Mouse (Mus musculus) heart, postnatal 0 days (tissue): ENCODE measurements around the gene Ccdc142. TPM values are rescaled to one million over a fixed set of nuclear protein-coding genes. Genes with fewer than 3 reads are reported as not detected.
A peak's percentile ranks its signal among the peaks of the same experiment; 100 is the strongest.

Experiments
- ATAC-seq: fragments of 200-750 bp; cut with Nextera tagmentation; 2 replicates; pipeline ENCODE4 v1.8.0; 2017; ENCODE audit warnings: low read depth, moderate number of reproducible peaks, moderate library complexity; ENCODE audit not compliant: insufficient read depth
- DNase-seq: peaks from one replicate; pipeline ENCODE4 v3.0.0-alpha.2; 2016; ENCODE audit warnings: low spot score
- H3K27ac ChIP-seq: fragments of 300-500 bp; sonication (generic); 2 replicates; pipeline ENCODE4 v1.5.1; 2014; ENCODE audit warnings: low read depth, mild to moderate bottlenecking
- H3K27me3 ChIP-seq: fragments of 300-500 bp; sonication (generic); 2 replicates; pipeline ENCODE4 v1.6.1; 2014; ENCODE audit warnings: low read length, mixed read lengths; ENCODE audit not compliant: control insufficient read depth, insufficient read depth
- H3K36me3 ChIP-seq: fragments of 300-500 bp; sonication (generic); replicated peaks from 2 replicates; pipeline ENCODE4 v1.6.1; 2014; ENCODE audit warnings: low read length, mixed read lengths; ENCODE audit not compliant: control insufficient read depth, insufficient read depth
- H3K4me1 ChIP-seq: fragments of 300-500 bp; sonication (generic); 2 replicates; pipeline ENCODE4 v1.6.1; 2014; ENCODE audit warnings: antibody characterized with exemption; ENCODE audit not compliant: control insufficient read depth, insufficient read depth
- H3K4me2 ChIP-seq: fragments of 300-500 bp; sonication (generic); 2 replicates; pipeline ENCODE4 v1.6.1; 2014; ENCODE audit warnings: low read depth, mild to moderate bottlenecking, low read length, moderate library complexity
- H3K4me3 ChIP-seq: fragments of 300-500 bp; sonication (generic); 2 replicates; pipeline ENCODE4 v1.5.1; 2014; ENCODE audit warnings: low read depth, low read length
- H3K9ac ChIP-seq: fragments of 300-500 bp; sonication (generic); replicated peaks from 2 replicates; pipeline ENCODE4 v1.6.1; 2014; ENCODE audit warnings: low read depth, low read length, mixed read lengths
- H3K9me3 ChIP-seq: fragments of 300-500 bp; sonication (generic); replicated peaks from 2 replicates; pipeline ENCODE4 v1.6.1; 2016; ENCODE audit warnings: low read length; ENCODE audit not compliant: control insufficient read depth
- CTCF ChIP-seq: IDR thresholded peaks from 2 replicates; pipeline ENCODE4 v1.5.1; 2016; ENCODE audit warnings: antibody characterized with exemption, control low read depth, low read depth
- EP300 ChIP-seq: IDR thresholded peaks from 2 replicates; pipeline ENCODE4 v1.6.1; 2016; ENCODE audit warnings: antibody characterized with exemption, low read depth
- WGBS: fragments of 180-500 bp; shearing (Covaris S2); extraction: QIAGEN DNeasy Blood & Tissue Kit; methylation state at CpG from one replicate; pipeline ENCODE4 v1.1.7; 2014; 5-methylcytosine and 5-hydroxymethylcytosine counted together
- microRNA counts: library from miRNA; unstranded; fragments of <30 nt; microRNA quantifications from one replicate; lab custom pipeline; 2015
- microRNA-seq: library from miRNA; unstranded; fragments of <30 nt; microRNA quantifications from one replicate; pipeline ENCODE4, GENCODE M21; 2016
- polyA plus RNA-seq: library from polyadenylated mRNA; unstranded; fragments of >200 nt; fragmentation: Nextera tagmentation; extraction: Ambion mirVana; gene quantifications from 2 replicates; pipeline ENCODE4 v1.2.1, GENCODE M21; 2015
- total RNA-seq: library from RNA; depleted of rRNA; stranded (reverse); fragments of >200 nt; gene quantifications from 2 replicates; pipeline ENCODE4 v1.2.3, GENCODE M21; 2014; ENCODE audit warnings: low replicate concordance; rRNA removed

The Ccdc142 gene
- total and polyA plus RNA-seq, 2 experiments from 2014 or later: 0.11 to 1.6 TPM

DNA sequence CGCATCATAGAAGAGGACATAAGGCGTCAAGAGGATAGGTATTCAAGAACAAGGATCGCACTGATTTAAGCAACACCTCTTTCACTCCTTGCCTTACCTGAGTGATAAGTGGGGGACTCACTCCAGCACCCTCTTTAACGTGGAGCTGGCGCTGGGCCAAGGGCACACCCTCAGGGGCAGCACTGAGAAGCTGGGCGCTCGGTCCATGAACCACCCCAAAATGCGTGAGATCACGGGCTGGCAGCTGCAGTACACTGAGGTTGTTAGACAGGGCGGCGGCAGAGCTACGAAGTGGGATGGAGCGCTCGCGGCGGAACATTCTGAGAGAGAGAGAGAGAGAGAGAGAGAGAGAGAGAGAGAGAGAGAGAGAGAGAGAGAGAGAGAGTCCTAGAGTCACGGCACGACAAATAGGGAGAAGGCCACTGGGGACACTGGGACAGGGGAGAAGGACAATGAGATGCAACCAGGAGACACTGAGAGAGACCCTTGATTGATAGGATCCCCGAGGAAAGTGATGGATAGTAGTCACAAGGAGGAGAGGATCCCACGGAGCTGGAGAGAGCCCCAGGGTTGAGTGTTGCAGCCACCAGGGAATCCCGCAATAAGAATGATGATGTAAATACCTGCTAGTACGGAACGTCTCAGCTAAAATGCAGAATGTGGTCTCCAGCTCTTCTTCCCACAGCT, 54.3 kb downstream of the Ccdc142 start:
- Histone ChIP-seq H3K27ac (no peak overlapping the region), H3K9ac (no peak overlapping the region), H3K4me1 (0 out of 2 replicates have a peak, but pooled peaks cover 4% of the 10 kb centered on the region), H3K4me2 (peak overlapping the region; percentile 74), H3K9me3 (no peaks in the 10 kb centered on the region), H3K27me3 (peaks cover 7% of the 10 kb centered on the region), H3K36me3 (0 out of 2 replicates have a peak, but pooled peaks cover 10% of the 10 kb centered on the region), H3K4me3 (peak overlapping the region; percentile 48)
- no peak for TF ChIP-seq EP300
- TF ChIP-seq CTCF: no peak
- 10% methylated on average over 23 of the region's 23 CpGs for WGBS
- peak; percentile 11; the same call in 1 of the 2 replicates for ATAC-seq
- no peak for DNase-seq

DNA sequence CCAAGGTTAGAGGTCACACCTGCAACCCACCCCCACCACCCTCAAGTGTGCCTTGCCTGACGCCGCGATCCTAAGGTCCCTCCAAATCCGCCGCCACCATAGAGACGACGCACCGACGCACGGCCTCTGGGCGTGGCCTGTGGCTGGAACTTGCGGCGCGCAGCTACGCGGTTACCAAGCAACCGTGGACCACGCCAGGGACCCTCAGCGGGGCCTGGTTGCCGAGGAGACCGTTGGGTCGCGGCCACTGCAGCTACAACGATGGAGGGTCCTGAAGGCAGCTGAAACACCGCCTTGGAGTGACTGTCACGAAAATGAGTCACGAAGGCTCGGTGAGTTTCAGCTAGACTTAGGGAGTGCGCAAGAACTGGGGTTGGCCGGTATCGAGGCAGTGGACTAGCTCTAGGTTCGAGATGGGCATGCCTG, 54.9 kb downstream of the Ccdc142 start, which contains the start of the genes Wdr54 and 1700003E16Rik:
Wdr54 (minus strand) TSS at position 139 of the 426 bp plus-strand sequence.
1700003E16Rik (plus strand) TSS at position 146 of the 426 bp plus-strand sequence.
- peak; percentile 76 for ATAC-seq
- H3K27ac ChIP-seq: no peak within 1 kb of the TSS
- H3K4me2 ChIP-seq: peak within 1 kb of the TSS; percentile 74
- no peaks in the 10 kb centered on the region for H3K9me3 ChIP-seq
- no peak within 1 kb of the TSS for H3K9ac ChIP-seq
- 3% methylated on average over 32 of the region's 32 CpGs for WGBS
- H3K36me3 ChIP-seq: 0 out of 2 replicates have a peak, but pooled peaks cover 6% of the 10 kb centered on the region
- peak within 1 kb of the TSS; percentile 48 for H3K4me3 ChIP-seq
- H3K27me3 ChIP-seq: peaks cover 12% of the 10 kb centered on the region
- DNase-seq: no peak
- H3K4me1 ChIP-seq: 0 out of 2 replicates have a peak, but pooled peaks cover 4% of the 10 kb centered on the region
- no peak for TF ChIP-seq CTCF
- TF ChIP-seq EP300: no peak

MicroRNA genes within 50 kb of the gene (microRNA counts, 519-probe panel; counts per million panel counts)
- microRNA mmu-miR-3470a+mmu-miR-3470b (lab: Ali Mortazavi, UCI): not detected

Small RNAs within 50 kb of the gene (microRNA-seq; reads per million reads assigned to microRNA genes)
- gene Mir3470a: not detected

Other genes starting within 250 kb of the Ccdc142 start
- not detected in 2 replicates for gene Sema4f, start 161.8 kb upstream of the Ccdc142 start, total RNA-seq
- 0.04 TPM in 1 of 2 replicates, not detected in the other for gene Sema4f, start 161.8 kb upstream of the Ccdc142 start, polyA plus RNA-seq
- 0.39 TPM in 1 of 2 replicates, not detected in the other for gene M1ap, start 154.7 kb upstream of the Ccdc142 start, total RNA-seq
- 0.59 and 0.75 TPM in 2 replicates for gene M1ap, start 154.7 kb upstream of the Ccdc142 start, polyA plus RNA-seq
- gene Dok1, start 68.1 kb upstream of the Ccdc142 start, total RNA-seq: 9.2 and 11.5 TPM in 2 replicates
- gene Dok1, start 68.1 kb upstream of the Ccdc142 start, polyA plus RNA-seq: 6.1 and 6.3 TPM in 2 replicates
- 9.0 and 9.8 TPM in 2 replicates for gene Loxl3, start 67.4 kb upstream of the Ccdc142 start, total RNA-seq
- 3.8 and 4.3 TPM in 2 replicates for gene Loxl3, start 67.4 kb upstream of the Ccdc142 start, polyA plus RNA-seq
- gene Aup1, start 47.1 kb upstream of the Ccdc142 start, total RNA-seq: 156 and 219 TPM in 2 replicates
- 104 and 108 TPM in 2 replicates for gene Aup1, start 47.1 kb upstream of the Ccdc142 start, polyA plus RNA-seq
- gene Htra2, start 46.3 kb upstream of the Ccdc142 start, total RNA-seq: 46.3 and 50.3 TPM in 2 replicates
- 55.4 and 61.9 TPM in 2 replicates for gene Htra2, start 46.3 kb upstream of the Ccdc142 start, polyA plus RNA-seq
- gene Dqx1, start 43.8 kb upstream of the Ccdc142 start, total RNA-seq: not detected in 2 replicates
- 0.08 and 0.32 TPM in 2 replicates for gene Dqx1, start 43.8 kb upstream of the Ccdc142 start, polyA plus RNA-seq
- not detected in 2 replicates for gene Tlx2, start 31.3 kb upstream of the Ccdc142 start, total RNA-seq
- not detected in 2 replicates for gene Tlx2, start 31.3 kb upstream of the Ccdc142 start, polyA plus RNA-seq
- 12.1 and 14.8 TPM in 2 replicates for gene Pcgf1, start 23.7 kb upstream of the Ccdc142 start, total RNA-seq
- gene Pcgf1, start 23.7 kb upstream of the Ccdc142 start, polyA plus RNA-seq: 13.2 and 14.7 TPM in 2 replicates
- not detected in 2 replicates for gene Lbx2, start 15.2 kb upstream of the Ccdc142 start, total RNA-seq
- gene Lbx2, start 15.2 kb upstream of the Ccdc142 start, polyA plus RNA-seq: 0.59 and 0.64 TPM in 2 replicates
- gene Gm42688, start within 50 bp of the Ccdc142 start, total RNA-seq: 2.4 and 3.4 TPM in 2 replicates
- 1.1 and 1.4 TPM in 2 replicates for gene Gm42688, start within 50 bp of the Ccdc142 start, polyA plus RNA-seq
- gene Mrpl53, start 7.4 kb downstream of the Ccdc142 start, total RNA-seq: 87.9 and 156 TPM in 2 replicates
- gene Mrpl53, start 7.4 kb downstream of the Ccdc142 start, polyA plus RNA-seq: 242 and 247 TPM in 2 replicates
- 27.5 and 28.1 TPM in 2 replicates for gene Mogs, start 13.9 kb downstream of the Ccdc142 start, total RNA-seq
- gene Mogs, start 13.9 kb downstream of the Ccdc142 start, polyA plus RNA-seq: 7.9 and 9.4 TPM in 2 replicates
- 151 and 186 TPM in 2 replicates for gene Wbp1, start 20.0 kb downstream of the Ccdc142 start, total RNA-seq
- 97.5 and 98.1 TPM in 2 replicates for gene Wbp1, start 20.0 kb downstream of the Ccdc142 start, polyA plus RNA-seq
- gene Ino80b, start 23.8 kb downstream of the Ccdc142 start, total RNA-seq: 8.9 and 11.6 TPM in 2 replicates
- 5.5 and 6.8 TPM in 2 replicates for gene Ino80b, start 23.8 kb downstream of the Ccdc142 start, polyA plus RNA-seq
- gene Rtkn, start 33.9 kb downstream of the Ccdc142 start, total RNA-seq: 40.0 and 45.9 TPM in 2 replicates
- gene Rtkn, start 33.9 kb downstream of the Ccdc142 start, polyA plus RNA-seq: 12.5 and 13.0 TPM in 2 replicates
- gene Wdr54, start 54.8 kb downstream of the Ccdc142 start, total RNA-seq: 1.4 and 5.5 TPM in 2 replicates
- gene Wdr54, start 54.8 kb downstream of the Ccdc142 start, polyA plus RNA-seq: 0.96 and 1.1 TPM in 2 replicates
- 2.0 TPM in 1 of 2 replicates, not detected in the other for gene 1700003E16Rik, start 54.8 kb downstream of the Ccdc142 start, total RNA-seq
- 0.20 and 0.45 TPM in 2 replicates for gene 1700003E16Rik, start 54.8 kb downstream of the Ccdc142 start, polyA plus RNA-seq
- 45.9 and 47.7 TPM in 2 replicates for gene Dctn1, start 64.3 kb downstream of the Ccdc142 start, total RNA-seq
- 48.9 and 50.8 TPM in 2 replicates for gene Dctn1, start 64.3 kb downstream of the Ccdc142 start, polyA plus RNA-seq
- not detected in 2 replicates for gene Slc4a5, start 118.2 kb downstream of the Ccdc142 start, total RNA-seq
- 0.03 TPM in 1 of 2 replicates, not detected in the other for gene Slc4a5, start 118.2 kb downstream of the Ccdc142 start, polyA plus RNA-seq
- 3.6 and 4.7 TPM in 2 replicates for gene Mthfd2, start 224.3 kb downstream of the Ccdc142 start, total RNA-seq
- gene Mthfd2, start 224.3 kb downstream of the Ccdc142 start, polyA plus RNA-seq: 8.5 and 8.9 TPM in 2 replicates
- 33.8 and 35.0 TPM in 2 replicates for gene Mob1a, start 224.4 kb downstream of the Ccdc142 start, total RNA-seq
- gene Mob1a, start 224.4 kb downstream of the Ccdc142 start, polyA plus RNA-seq: 15.1 and 15.9 TPM in 2 replicates
- 32.0 and 36.3 TPM in 2 replicates for gene Bola3, start 247.5 kb downstream of the Ccdc142 start, total RNA-seq
- gene Bola3, start 247.5 kb downstream of the Ccdc142 start, polyA plus RNA-seq: 492 and 553 TPM in 2 replicates